Mouse (Mus musculus) intestine, postnatal 0 days (tissue): ENCODE results near the gene Prtn3. TPM values are rescaled to one million over a fixed set of nuclear protein-coding genes. Genes with fewer than 3 reads are reported as not detected.
"Not testable (repeated sequence)": the region's sequence is repeated elsewhere in the genome, so short reads cannot be mapped to it uniquely, and the experiment has no call there.

ENCODE experiments used
- ATAC-seq: fragments of 200-750 bp; cut with Nextera tagmentation; 2 replicates; pipeline ENCODE4 v1.8.0; 2017; ENCODE audit warnings: mild to moderate bottlenecking, moderate TSS enrichment, moderate library complexity
- H3K27ac ChIP-seq: fragments of 300-500 bp; sonication (generic); 2 replicates; pipeline ENCODE4 v1.5.1; 2014; ENCODE audit warnings: mild to moderate bottlenecking, low read depth, low read length, moderate library complexity
- H3K27me3 ChIP-seq: fragments of 300-500 bp; sonication (generic); replicated peaks from 2 replicates; pipeline ENCODE4 v1.6.1; 2014; ENCODE audit warnings: low read length, mixed read lengths; ENCODE audit not compliant: control insufficient read depth, insufficient read depth
- H3K36me3 ChIP-seq: fragments of 300-500 bp; sonication (generic); 2 replicates; pipeline ENCODE4 v1.6.1; 2014; ENCODE audit warnings: mild to moderate bottlenecking, moderate library complexity; ENCODE audit not compliant: control insufficient read depth, insufficient read depth
- H3K4me1 ChIP-seq: fragments of 300-500 bp; sonication (generic); replicated peaks from 2 replicates; pipeline ENCODE4 v1.6.1; 2014; ENCODE audit warnings: antibody characterized with exemption, low read length, mixed read lengths; ENCODE audit not compliant: control insufficient read depth, insufficient read depth
- H3K4me2 ChIP-seq: fragments of 300-500 bp; sonication (generic); replicated peaks from 2 replicates; pipeline ENCODE4 v1.6.1; 2014; ENCODE audit warnings: low read depth, mild to moderate bottlenecking, moderate library complexity
- H3K4me3 ChIP-seq: fragments of 300-500 bp; sonication (generic); 2 replicates; pipeline ENCODE4 v1.5.1; 2014; ENCODE audit warnings: low read depth, low read length
- H3K9ac ChIP-seq: fragments of 300-500 bp; sonication (generic); 2 replicates; pipeline ENCODE4 v1.6.1; 2014; ENCODE audit warnings: mild to moderate bottlenecking, low read depth, low read length
- H3K9me3 ChIP-seq: fragments of 300-500 bp; sonication (generic); 2 replicates; pipeline ENCODE4 v1.6.1; 2016; ENCODE audit warnings: mixed run types; ENCODE audit not compliant: control insufficient read depth
- CTCF ChIP-seq: sonication (generic); IDR thresholded peaks from 2 replicates; pipeline ENCODE4 v1.5.1; 2016; ENCODE audit warnings: low read depth, mild to moderate bottlenecking, control low read depth, antibody characterized with exemption, moderate library complexity
- WGBS: fragments of 180-500 bp; shearing (Covaris S2); extraction: QIAGEN DNeasy Blood & Tissue Kit; methylation state at CpG from one replicate; pipeline ENCODE4 v1.1.7; 2014; 5-methylcytosine and 5-hydroxymethylcytosine counted together
- polyA plus RNA-seq: library from polyadenylated mRNA; unstranded; fragments of >200 nt; fragmentation: Nextera tagmentation; extraction: Ambion mirVana; gene quantifications from 2 replicates; pipeline ENCODE4 v1.2.1, GENCODE M21; 2015

Prtn3 gene
- polyA plus RNA-seq, 1 experiment from 2014 or later: 1.1 TPM

DNA sequence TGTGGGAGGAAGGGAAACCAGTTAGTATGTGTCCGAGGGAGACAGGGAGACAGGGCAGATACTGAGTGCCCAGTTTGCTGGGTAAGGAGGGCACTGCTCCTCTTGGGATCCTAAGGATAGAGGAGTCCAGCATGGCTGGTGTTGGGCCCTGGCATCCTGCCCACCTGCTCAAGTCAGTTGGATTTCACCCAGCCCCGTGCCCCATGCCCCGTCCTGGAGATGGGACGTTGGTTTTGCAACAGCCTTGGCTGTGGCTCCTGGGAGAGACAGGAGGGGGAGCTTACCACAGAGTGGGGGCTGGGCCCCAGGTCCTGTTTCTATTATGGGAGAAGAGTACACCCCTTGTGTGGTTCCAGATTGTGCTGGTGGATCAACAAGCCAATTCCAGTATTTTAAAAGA lies 10.2 kb downstream of the Prtn3 start:
- no peak for TF ChIP-seq CTCF
- 67% methylated on average over 4 of the region's 4 CpGs for WGBS
- no peaks in the 10 kb centered on the region for H3K36me3 ChIP-seq
- no peak overlapping the region for H3K9ac ChIP-seq
- H3K4me2 ChIP-seq: no peak overlapping the region
- H3K4me1 ChIP-seq: 0 out of 2 replicates have a peak, but pooled peaks cover 2% of the 10 kb centered on the region
- H3K27me3 ChIP-seq: 0 out of 2 replicates have a peak, but pooled peaks cover 9% of the 10 kb centered on the region
- ATAC-seq: no peak
- no peak overlapping the region for H3K4me3 ChIP-seq
- no peaks in the 10 kb centered on the region for H3K9me3 ChIP-seq
- H3K27ac ChIP-seq: no peak overlapping the region

DNA sequence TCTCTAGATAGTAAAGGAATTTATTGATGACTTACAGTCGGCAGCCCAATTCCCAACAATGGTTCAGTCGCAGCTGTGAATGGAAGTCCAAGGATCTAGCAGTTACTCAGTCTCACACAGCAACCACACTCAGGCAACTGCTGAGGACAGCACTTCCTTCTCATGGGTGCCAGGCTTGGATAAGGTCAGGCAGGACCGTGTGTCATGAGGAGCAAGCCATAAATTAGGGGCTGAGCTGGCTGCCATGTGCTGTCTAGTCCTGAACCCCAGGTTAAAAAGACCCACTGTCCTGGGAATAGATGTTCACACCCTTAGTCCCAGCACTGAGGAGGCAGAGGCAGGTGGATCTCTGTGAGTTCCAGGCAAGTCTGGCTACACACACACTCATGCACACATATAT lies 10.7 kb downstream of the Prtn3 start:
- not testable (repeated sequence) for H3K36me3 ChIP-seq, H3K27me3 ChIP-seq, H3K27ac ChIP-seq, H3K4me3 ChIP-seq, ATAC-seq, H3K9ac ChIP-seq, H3K4me1 ChIP-seq, H3K4me2 ChIP-seq, H3K9me3 ChIP-seq
- 50% methylated on average over 3 of the region's 3 CpGs for WGBS

- Histone ChIP-seq H3K4me1 (0 out of 2 replicates have a peak, but pooled peaks cover 2% of the 10 kb centered on the region), H3K9ac (no peak within 1 kb of the TSS), H3K9me3 (no peaks in the 10 kb centered on the region), H3K4me3 (no peak within 1 kb of the TSS), H3K27me3 (0 out of 2 replicates have a peak, but pooled peaks cover 9% of the 10 kb centered on the region), H3K36me3 (no peaks in the 10 kb centered on the region), H3K27ac (no peak within 1 kb of the TSS), H3K4me2 (no peak within 1 kb of the TSS)
- TF ChIP-seq CTCF: no peak
- WGBS: 91% methylated on average over 6 of the region's 6 CpGs
- no peak for ATAC-seq
These were observed 11.8 kb downstream of the Prtn3 start, which contains the start of gene Elane for GRCm38 (mm10) chr10:79886054-79886453. Gene Elane, plus strand, starts transcription at chr10:79886247.

GRCm38 (mm10) chr10:79886611-79887010 lies 12.3 kb downstream of the Prtn3 start:
- Histone ChIP-seq H3K36me3 (no peaks in the 10 kb centered on the region), H3K27me3 (0 out of 2 replicates have a peak, but pooled peaks cover 9% of the 10 kb centered on the region), H3K27ac (no peak overlapping the region), H3K9me3 (no peaks in the 10 kb centered on the region), H3K4me3 (no peak overlapping the region), H3K9ac (no peak overlapping the region), H3K4me2 (no peak overlapping the region), H3K4me1 (0 out of 2 replicates have a peak, but pooled peaks cover 2% of the 10 kb centered on the region)
- TF ChIP-seq CTCF: no peak
- no peak for ATAC-seq
- 79% methylated on average over 8 of the region's 8 CpGs for WGBS

GRCm38 (mm10) chr10:79889386-79889785 lies 15.1 kb downstream of the Prtn3 start:
- TF ChIP-seq CTCF: no peak
- no peaks in the 10 kb centered on the region for H3K36me3 ChIP-seq
- no peaks in the 10 kb centered on the region for H3K4me1 ChIP-seq
- no peaks in the 10 kb centered on the region for H3K27me3 ChIP-seq
- no peaks in the 10 kb centered on the region for H3K9me3 ChIP-seq
- no peak overlapping the region for H3K9ac ChIP-seq
- H3K4me2 ChIP-seq: no peak overlapping the region
- WGBS: 46% methylated on average over 2 of the region's 2 CpGs
- no peak for ATAC-seq
- no peak overlapping the region for H3K4me3 ChIP-seq
- H3K27ac ChIP-seq: no peak overlapping the region

GRCm38 (mm10) chr10:79890670-79891069 lies 16.4 kb downstream of the Prtn3 start, which contains the start of gene Cfd:
Gene Cfd, plus strand, starts transcription at chr10:79890853.
- Histone ChIP-seq H3K36me3 (peaks cover 3% of the 10 kb centered on the region; the same call in 1 of the 2 replicates), H3K4me1 (no peaks in the 10 kb centered on the region), H3K4me2 (no peak within 1 kb of the TSS), H3K9me3 (no peaks in the 10 kb centered on the region), H3K4me3 (no peak within 1 kb of the TSS), H3K9ac (no peak within 1 kb of the TSS), H3K27ac (no peak within 1 kb of the TSS), H3K27me3 (no peaks in the 10 kb centered on the region)
- no peak for TF ChIP-seq CTCF
- WGBS: 45% methylated on average over 5 of the region's 5 CpGs
- no peak for ATAC-seq
